Mouse (Mus musculus) bone marrow, adult 2 months (tissue): ENCODE data around the gene Gria3.

ENCODE experiments used
- CTCF ChIP-seq: fragments of 200-500 bp; IDR thresholded peaks from 2 replicates; pipeline ENCODE4 v1.5.1; 2011; ENCODE audit warnings: low read length, control low read depth; ENCODE audit not compliant: control insufficient read depth, insufficient read depth
- POLR2A ChIP-seq: fragments of 200-500 bp; IDR thresholded peaks from 2 replicates; pipeline ENCODE4 v1.6.1; 2011; ENCODE audit warnings: low read depth, mild to moderate bottlenecking, control low read depth, low read length, borderline replicate concordance; ENCODE audit not compliant: control insufficient read depth

DNA sequence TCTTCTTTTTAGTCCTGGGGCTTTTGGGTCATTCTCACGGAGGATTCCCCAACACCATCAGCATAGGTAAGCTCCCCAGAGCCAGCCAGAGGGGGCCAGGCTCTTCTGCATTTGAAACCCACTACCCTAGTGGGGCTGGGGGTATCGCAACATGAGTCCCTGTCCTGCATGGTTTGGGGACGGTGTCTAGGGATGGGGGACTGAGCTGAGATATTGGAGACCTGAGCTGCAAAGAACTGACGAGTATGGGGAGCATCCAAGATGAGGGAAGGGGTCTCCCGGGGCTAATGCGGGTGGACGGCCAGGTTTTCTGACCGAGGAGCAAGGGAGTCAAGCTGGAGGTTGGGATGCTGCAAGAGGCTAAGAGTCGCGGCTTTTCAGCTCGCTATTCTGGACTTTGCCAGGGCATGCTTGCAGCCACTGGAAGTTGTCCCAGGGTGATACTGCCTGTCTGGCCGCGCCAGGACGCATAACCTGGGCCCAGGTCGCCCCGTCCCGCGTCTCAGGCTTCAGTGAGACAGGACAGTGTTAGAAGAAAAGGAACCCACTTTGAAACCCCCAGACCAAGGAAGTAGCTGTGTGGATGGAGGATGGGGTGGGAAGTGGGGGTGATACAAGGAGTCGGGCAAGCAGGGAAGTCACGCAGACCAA, 1.1 kb downstream of the Gria3 start:
- TF ChIP-seq CTCF (no peak), POLR2A (no peak)
